Mouse (Mus musculus) T-helper 17 cell (primary cell): ENCODE data around the gene Safb2.

Experiments
- in situ Hi-C, 2 experiments: fragments of 300-600 bp; cut with MboI, MseI; formaldehyde crosslinking; loops; 1 replicate in 1 of 2; 2 replicates in 1 of 2; pipeline ENCODE4 v1.15.1; 2025; ENCODE audit warnings: high pct_unique_total_duplicates in 2 of 2

Safb2 gene

GRCm38 (mm10) chr17:56611323-56611722 lies 26.9 kb upstream of the Safb2 start:
- in situ Hi-C loops: no loop called here

GRCm38 (mm10) chr17:56609452-56610171 lies 25.2 kb upstream of the Safb2 start, which contains the start of gene 2410015M20Rik:
TSS of gene 2410015M20Rik (minus strand) at chr17:56609771.
- in situ Hi-C loops: no loop called here

GRCm38 (mm10) chr17:56608699-56609098 lies 24.3 kb upstream of the Safb2 start:
- in situ Hi-C loops: no loop called here

- in situ Hi-C loops: no loop called here
Measured at GRCm38 (mm10) chr17:56607521-56608062, 23.2 kb upstream of the Safb2 start.

- in situ Hi-C loops: no loop called here
Measured at GRCm38 (mm10) chr17:56605431-56605830, 21.0 kb upstream of the Safb2 start.

GRCm38 (mm10) chr17:56604422-56604821 lies 20.0 kb upstream of the Safb2 start:
- in situ Hi-C loops: no loop called here

GRCm38 (mm10) chr17:56604070-56604380 lies 19.6 kb upstream of the Safb2 start:
- in situ Hi-C loops: no loop called here

- in situ Hi-C loops: no loop called here
Measured at GRCm38 (mm10) chr17:56603186-56604069, 19.0 kb upstream of the Safb2 start.

GRCm38 (mm10) chr17:56593527-56594271 lies 9.3 kb upstream of the Safb2 start:
- in situ Hi-C loops: no loop called here

- in situ Hi-C loops: no loop called here
Measured at GRCm38 (mm10) chr17:56592553-56592952, 8.2 kb upstream of the Safb2 start.

- in situ Hi-C loops: no loop called here
Measured at GRCm38 (mm10) chr17:56588921-56589320, 4.5 kb upstream of the Safb2 start.

- in situ Hi-C loops: no loop called here
Measured at GRCm38 (mm10) chr17:56587773-56588172, 3.4 kb upstream of the Safb2 start.

GRCm38 (mm10) chr17:56585171-56585821 lies 911 bp upstream of the Safb2 start:
- in situ Hi-C loops: no loop called here

- in situ Hi-C loops: no loop called here
Measured at GRCm38 (mm10) chr17:56583611-56584256, 651 bp downstream of the Safb2 start.

- in situ Hi-C loops: no loop called here
Measured at GRCm38 (mm10) chr17:56583071-56583470, 1.3 kb downstream of the Safb2 start.

GRCm38 (mm10) chr17:56572939-56573338 lies 11.4 kb downstream of the Safb2 start:
- in situ Hi-C loops: no loop called here

- in situ Hi-C loops: no loop called here
Measured at GRCm38 (mm10) chr17:56572154-56572553, 12.2 kb downstream of the Safb2 start.

GRCm38 (mm10) chr17:56570287-56570686 lies 14.1 kb downstream of the Safb2 start:
- in situ Hi-C loops: no loop called here

GRCm38 (mm10) chr17:56567370-56567769 lies 17.0 kb downstream of the Safb2 start:
- in situ Hi-C loops: no loop called here

GRCm38 (mm10) chr17:56566918-56567317 lies 17.5 kb downstream of the Safb2 start:
- in situ Hi-C loops: no loop called here

- in situ Hi-C loops: no loop called here
Measured at GRCm38 (mm10) chr17:56566293-56566692, 18.1 kb downstream of the Safb2 start.
